Mouse (Mus musculus) inflammation-experienced regulatory T-cells, adult 16 weeks (primary cell): ENCODE data around the gene Galnt18. TPM values are rescaled to one million over a fixed set of nuclear protein-coding genes. Genes with fewer than 3 reads are reported as not detected.

Source experiments
- polyA plus RNA-seq: library from polyadenylated mRNA; unstranded; fragments of 100-300 nt; shearing (Covaris generic); gene quantifications from one replicate; pipeline ENCODE4 v1.2.1, GENCODE M21; 2017

The Galnt18 gene
- polyA plus RNA-seq: 0.18 TPM

GRCm38 (mm10) chr7:111779504-111780242 lies at the start of gene Galnt18:
Galnt18 (minus strand) TSS chr7:111779977.

Other genes with a start within 250 kb of the Galnt18 start
- 52.3 TPM for gene Usp47, start 243.5 kb upstream of the Galnt18 start, polyA plus RNA-seq